Mouse (Mus musculus) limb, embryonic 14.5 days (tissue): ENCODE data around the gene Polr1b. TPM values are rescaled to one million over a fixed set of nuclear protein-coding genes. Genes with fewer than 3 reads are reported as not detected.

Experiments used
- ATAC-seq: fragments of 200-750 bp; cut with Nextera tagmentation; 2 replicates; pipeline ENCODE4 v1.8.0; 2017; ENCODE audit warnings: low read depth, moderate number of reproducible peaks, moderate TSS enrichment; ENCODE audit not compliant: low FRiP score
- DNase-seq: peaks from one replicate; pipeline ENCODE4 v3.0.0-alpha.2; 2015; ENCODE audit warnings: low spot score
- H3K27ac ChIP-seq: fragments of 300-500 bp; sonication (generic); replicated peaks from 2 replicates; pipeline ENCODE4 v1.5.1; 2014; ENCODE audit warnings: low read depth, mild to moderate bottlenecking, low read length, moderate library complexity, mixed read lengths
- H3K27me3 ChIP-seq: fragments of 300-500 bp; sonication (generic); 2 replicates; pipeline ENCODE4 v1.6.1; 2014; ENCODE audit warnings: low read length, mixed read lengths; ENCODE audit not compliant: control insufficient read depth, insufficient read depth
- H3K36me3 ChIP-seq: fragments of 300-500 bp; sonication (generic); 2 replicates; pipeline ENCODE4 v1.6.1; 2014; ENCODE audit warnings: mild to moderate bottlenecking, low read length, moderate library complexity, mixed read lengths; ENCODE audit not compliant: control insufficient read depth, insufficient read depth
- H3K4me1 ChIP-seq: fragments of 300-500 bp; sonication (generic); 2 replicates; pipeline ENCODE4 v1.6.1; 2014; ENCODE audit warnings: antibody characterized with exemption, low read length, mixed read lengths; ENCODE audit not compliant: control insufficient read depth, insufficient read depth
- H3K4me2 ChIP-seq: fragments of 300-500 bp; sonication (generic); replicated peaks from 2 replicates; pipeline ENCODE4 v1.6.1; 2014; ENCODE audit warnings: low read depth, mild to moderate bottlenecking, low read length, moderate library complexity; ENCODE audit not compliant: severe bottlenecking
- H3K4me3 ChIP-seq: fragments of 300-500 bp; sonication (generic); replicated peaks from 2 replicates; pipeline ENCODE4 v1.5.1; 2014; ENCODE audit warnings: low read length
- H3K9ac ChIP-seq: fragments of 300-500 bp; sonication (generic); 2 replicates; pipeline ENCODE4 v1.6.1; 2014; ENCODE audit warnings: mild to moderate bottlenecking, low read depth, low read length, moderate library complexity; ENCODE audit not compliant: severe bottlenecking
- H3K9me3 ChIP-seq: fragments of 300-500 bp; sonication (generic); 2 replicates; pipeline ENCODE4 v1.6.1; 2016; ENCODE audit warnings: low read length; ENCODE audit not compliant: control insufficient read depth
- POLR2A ChIP-seq: fragments of 200-500 bp; IDR thresholded peaks from 2 replicates; pipeline ENCODE4 v1.8.0; 2012; ENCODE audit warnings: inconsistent platforms, mild to moderate bottlenecking, moderate library complexity, borderline replicate concordance; ENCODE audit not compliant: insufficient read depth, insufficient read length; ENCODE audit errors: extremely low read depth
- WGBS: fragments of 180-500 bp; shearing (Covaris S2); extraction: QIAGEN DNeasy Blood & Tissue Kit; methylation state at CpG from one replicate; pipeline ENCODE4 v1.1.7; 2014; 5-methylcytosine and 5-hydroxymethylcytosine counted together
- polyA plus RNA-seq, 2 experiments: library from polyadenylated mRNA; depleted of rRNA in 1 of 2; stranded (reverse) in 1 of 2; unstranded in 1 of 2; fragments of >200 nt; fragmentation: Nextera tagmentation in 1 of 2; extraction: Ambion mirVana in 1 of 2; gene quantifications; 2 replicates each; pipeline versions ENCODE4 v1.2.1 to v1.2.3; 2012 to 2014

Polr1b gene
- polyA plus RNA-seq, 2 experiments, result 11.5 to 38.8 TPM

- Histone ChIP-seq H3K36me3 (peaks cover 71% of the 10 kb centered on the region), H3K4me3 (no peak overlapping the region), H3K9ac (no peak overlapping the region), H3K27me3 (no peaks in the 10 kb centered on the region), H3K9me3 (no peaks in the 10 kb centered on the region), H3K4me1 (no peaks in the 10 kb centered on the region), H3K4me2 (no peak overlapping the region), H3K27ac (no peak overlapping the region)
- no peak for TF ChIP-seq POLR2A
- 81% methylated on average over 3 of the region's 4 CpGs for WGBS
- DNase-seq, result no peak
- ATAC-seq, result no peak
Measured at GRCm38 (mm10) chr2:129090370-129090769, 10.4 kb upstream of the Polr1b start.

DNA sequence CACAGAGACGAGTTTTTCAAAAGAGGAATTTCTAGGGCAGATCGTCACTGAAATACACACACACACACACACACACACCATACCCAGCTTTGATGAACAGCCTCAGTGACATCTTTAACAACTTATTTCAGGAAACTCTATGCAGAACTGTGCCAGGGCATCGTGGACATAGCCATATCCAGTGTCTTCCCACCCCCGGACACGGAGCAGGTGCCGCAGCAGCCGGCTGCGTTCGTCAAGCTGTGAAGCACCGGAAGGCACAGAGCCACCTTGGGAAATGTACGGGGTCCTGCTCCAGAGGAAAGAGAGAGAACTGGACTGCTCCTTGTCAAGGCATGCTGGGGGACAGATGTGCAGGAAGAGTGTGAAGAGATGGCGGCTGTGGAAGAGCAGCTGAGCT lies 8.0 kb upstream of the Polr1b start:
- Histone ChIP-seq H3K4me2 (no peak overlapping the region), H3K27ac (no peak overlapping the region), H3K4me1 (no peaks in the 10 kb centered on the region), H3K4me3 (no peak overlapping the region), H3K9me3 (no peaks in the 10 kb centered on the region), H3K9ac (no peak overlapping the region), H3K36me3 (peaks cover 59% of the 10 kb centered on the region), H3K27me3 (no peaks in the 10 kb centered on the region)
- WGBS, result 90% methylated on average over 12 of the region's 12 CpGs
- DNase-seq (no peak), ATAC-seq (no peak)
- no peak for TF ChIP-seq POLR2A

DNA sequence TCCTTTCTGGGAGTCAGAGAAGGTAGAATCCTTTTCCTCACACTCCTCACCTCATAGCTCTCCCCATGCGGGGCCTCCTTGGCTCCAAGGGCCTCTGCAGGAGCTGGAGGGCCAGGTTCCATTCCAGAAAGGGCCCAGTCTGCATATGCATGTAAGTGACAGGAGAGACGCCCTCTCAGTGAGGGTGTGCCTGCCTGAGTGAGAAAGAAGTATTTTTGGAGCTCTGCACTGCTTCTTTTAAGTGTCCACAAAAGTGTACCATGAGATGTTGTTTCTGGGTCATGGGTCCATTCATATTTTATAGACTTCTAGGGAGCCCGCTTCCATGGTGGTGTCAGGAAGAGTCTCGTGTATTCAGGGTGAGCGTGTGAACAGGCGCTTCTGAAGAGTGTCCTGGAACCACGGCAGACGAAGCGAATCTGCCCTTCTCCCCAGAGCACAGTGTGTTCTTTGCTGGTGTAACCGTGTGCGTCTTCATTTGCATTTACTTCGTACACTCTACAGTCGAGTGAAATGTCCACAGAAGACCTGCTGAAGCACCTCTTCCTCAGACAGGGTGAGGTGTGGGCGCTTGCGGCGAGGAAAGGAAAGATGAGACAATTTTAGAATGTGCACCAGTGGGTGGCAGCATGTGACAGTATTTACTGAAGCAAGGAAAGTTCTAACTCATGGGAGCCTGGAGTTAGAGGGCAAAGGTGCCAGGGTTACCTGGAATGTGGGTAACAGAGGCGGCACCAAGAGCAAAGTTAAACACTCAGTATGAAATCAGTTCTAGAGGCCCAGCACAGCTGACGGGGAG lies 6.7 kb upstream of the Polr1b start:
- Histone ChIP-seq H3K36me3 (peaks cover 48% of the 10 kb centered on the region), H3K27ac (no peak overlapping the region), H3K4me2 (no peak overlapping the region), H3K4me1 (no peaks in the 10 kb centered on the region), H3K9me3 (no peaks in the 10 kb centered on the region), H3K27me3 (no peaks in the 10 kb centered on the region), H3K4me3 (no peak overlapping the region), H3K9ac (no peak overlapping the region)
- TF ChIP-seq POLR2A, result no peak
- DNase-seq (no peak), ATAC-seq (no peak)
- 88% methylated on average over 18 of the region's 18 CpGs for WGBS

- Histone ChIP-seq H3K9ac (no peak overlapping the region), H3K4me3 (no peak overlapping the region), H3K27ac (no peak overlapping the region), H3K4me2 (no peak overlapping the region), H3K36me3 (peaks cover 81% of the 10 kb centered on the region), H3K4me1 (no peaks in the 10 kb centered on the region), H3K9me3 (no peaks in the 10 kb centered on the region), H3K27me3 (no peaks in the 10 kb centered on the region)
- no peak for TF ChIP-seq POLR2A
- no peak for DNase-seq
- ATAC-seq, result no peak
- 95% methylated on average over 5 of the region's 5 CpGs for WGBS
Measured at GRCm38 (mm10) chr2:129112924-129113323, 12.1 kb downstream of the Polr1b start.

GRCm38 (mm10) chr2:129115706-129116367 lies 15.0 kb downstream of the Polr1b start:
- no peak overlapping the region for H3K4me2 ChIP-seq
- no peak overlapping the region for H3K4me3 ChIP-seq
- no peaks in the 10 kb centered on the region for H3K27me3 ChIP-seq
- ATAC-seq (no peak), DNase-seq (no peak)
- no peaks in the 10 kb centered on the region for H3K9me3 ChIP-seq
- no peak overlapping the region for H3K27ac ChIP-seq
- H3K36me3 ChIP-seq, result peaks cover 87% of the 10 kb centered on the region
- 92% methylated on average over 9 of the region's 9 CpGs for WGBS
- TF ChIP-seq POLR2A, result no peak
- H3K9ac ChIP-seq, result no peak overlapping the region
- no peaks in the 10 kb centered on the region for H3K4me1 ChIP-seq
